Mouse (Mus musculus): ENCODE data around the gene Dnajc4.

The Dnajc4 gene

GRCm38 (mm10) chr19:6974211-6975205 is 17.9 kb downstream of the Dnajc4 start, which contains the start of gene Ppp1r14b:
Gene Ppp1r14b, plus strand, starts transcription at chr19:6974968.
- peak; percentile 80 for DNase-seq

- DNase-seq = no peak
Measured at GRCm38 (mm10) chr19:6973581-6974190, 18.7 kb downstream of the Dnajc4 start.

GRCm38 (mm10) chr19:6972247-6972917 is 20.0 kb downstream of the Dnajc4 start:
- DNase-seq = no peak

- DNase-seq = no peak
Measured at GRCm38 (mm10) chr19:6971644-6972043, 20.7 kb downstream of the Dnajc4 start.

- DNase-seq = no peak
Measured at GRCm38 (mm10) chr19:6970460-6971085, 21.8 kb downstream of the Dnajc4 start.

GRCm38 (mm10) chr19:6969665-6970381 is 22.5 kb downstream of the Dnajc4 start:
- DNase-seq = peak; percentile 85

- DNase-seq = no peak
Measured at GRCm38 (mm10) chr19:6969291-6969664, 23.1 kb downstream of the Dnajc4 start.

GRCm38 (mm10) chr19:6968491-6969271 is 23.7 kb downstream of the Dnajc4 start:
- DNase-seq = peak; percentile 55

- DNase-seq = no peak
Measured at GRCm38 (mm10) chr19:6956461-6956860, 35.9 kb downstream of the Dnajc4 start.

GRCm38 (mm10) chr19:6955424-6955823 is 36.9 kb downstream of the Dnajc4 start:
- DNase-seq = no peak

GRCm38 (mm10) chr19:6954046-6954445 is 38.3 kb downstream of the Dnajc4 start:
- DNase-seq = peak; percentile 75

GRCm38 (mm10) chr19:6952712-6953037 is 39.7 kb downstream of the Dnajc4 start:
- DNase-seq = peak; percentile 72

GRCm38 (mm10) chr19:6951994-6952711 is 40.2 kb downstream of the Dnajc4 start:
- peak; percentile 84 for DNase-seq

- DNase-seq = peak; percentile 94
Measured at GRCm38 (mm10) chr19:6951381-6951968, 40.9 kb downstream of the Dnajc4 start.

GRCm38 (mm10) chr19:6950613-6951153 is 41.7 kb downstream of the Dnajc4 start:
- peak; percentile 49 for DNase-seq

- DNase-seq = no peak
Measured at GRCm38 (mm10) chr19:6949951-6950350, 42.4 kb downstream of the Dnajc4 start.

- DNase-seq = no peak
Measured at GRCm38 (mm10) chr19:6949532-6949931, 42.8 kb downstream of the Dnajc4 start.

- DNase-seq = no peak
Measured at GRCm38 (mm10) chr19:6948186-6948585, 44.2 kb downstream of the Dnajc4 start.

GRCm38 (mm10) chr19:6947742-6948141 is 44.6 kb downstream of the Dnajc4 start:
- no peak for DNase-seq

- DNase-seq = no peak
Measured at GRCm38 (mm10) chr19:6943709-6944108, 48.7 kb downstream of the Dnajc4 start.
